Mouse (Mus musculus): ENCODE measurements around the gene Sod2.
A peak's percentile ranks its signal among the peaks of the same experiment; 100 is the strongest.

- no peak for TF ChIP-seq CTCF (IDR thresholded peaks at IDR 0.05; ENCODE audit: insufficient read depth, low read length)
- TF ChIP-seq POLR2A (IDR thresholded peaks at IDR 0.05; ENCODE audit: borderline replicate concordance, extremely low read depth, low read depth, low read length) = peak; percentile 95
Measured at GRCm38 (mm10) chr17:13007730-13008425, 1.2 kb downstream of the Sod2 start.

All from lung, adult 2 months (tissue).